Mouse (Mus musculus) cerebellum, postnatal 10 days (tissue): Measurements from ENCODE around the gene Ifitm1.
"Not testable (repeated sequence)": the region's sequence is repeated elsewhere in the genome, so short reads cannot be mapped to it uniquely, and the experiment has no call there.

Experiments
- DNase-seq, 2 experiments: peaks; one replicate each; pipeline ENCODE4 v3.0.0; 2021; ENCODE audit warnings: mixed read lengths in 2 of 2

Ifitm1 gene

DNA sequence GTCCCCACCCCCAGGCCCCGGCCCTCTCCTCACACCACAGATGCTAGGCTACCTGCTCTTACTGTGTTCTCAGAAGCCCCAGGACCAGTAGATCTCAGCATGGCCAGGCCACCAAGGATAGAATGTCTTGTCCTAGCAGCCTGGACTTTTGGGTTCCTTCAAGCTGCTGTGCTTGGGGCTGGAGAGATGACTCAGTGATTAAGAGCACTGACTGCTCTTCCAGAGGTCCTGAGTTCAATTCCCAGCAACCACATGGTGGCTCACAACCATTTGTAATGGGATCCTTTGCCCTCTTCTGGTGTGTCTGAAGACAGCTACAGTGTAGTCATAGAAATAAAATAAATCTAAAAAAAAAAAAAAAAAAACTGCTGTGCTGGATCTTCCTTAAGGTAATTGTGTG, 50.8 kb downstream of the Ifitm1 start, which contains the start of gene Ifitm6:
Gene Ifitm6 (minus strand): TSS at position 101 of the 400 bp plus-strand sequence.
- not testable (repeated sequence) for DNase-seq

DNA sequence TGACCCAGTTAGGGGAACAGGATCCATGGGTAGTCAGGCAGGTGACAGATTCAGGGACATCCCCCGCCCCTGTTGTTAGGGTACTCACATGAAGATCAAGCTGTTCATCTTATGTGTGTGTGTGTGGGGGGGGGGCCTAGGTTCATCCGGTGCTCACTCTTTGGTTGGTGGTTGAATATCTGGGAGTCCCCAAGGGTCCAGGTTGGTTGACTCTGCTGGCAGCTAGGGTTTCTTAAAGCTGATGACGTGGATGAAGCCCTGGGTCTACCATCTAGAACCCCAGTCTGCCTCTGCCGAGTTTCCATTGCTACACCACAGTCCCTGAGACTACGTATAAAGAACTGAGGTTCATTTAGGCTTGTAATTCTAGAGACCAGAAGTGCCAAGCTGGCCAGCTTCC, 52.0 kb downstream of the Ifitm1 start:
- DNase-seq, result no peak
